Mouse (Mus musculus): ENCODE measurements around the gene Trpv3.
"Not testable (repeated sequence)": the region's sequence is repeated elsewhere in the genome, so short reads cannot be mapped to it uniquely, and the experiment has no call there.

Trpv3 gene

GRCm38 (mm10) chr11:73315961-73316360, 48.8 kb downstream of the Trpv3 start:
- Histone ChIP-seq H3K4me3 (replicated peaks; ENCODE audit: low read length) (no peak overlapping the region), H3K4me1 (replicated peaks; ENCODE audit: low read depth, low read length) (peaks cover 34% of the 10 kb centered on the region), H3K36me3 (ENCODE audit: insufficient read depth, low read length) (peaks cover 4% of the 10 kb centered on the region; the same call in 1 of the 2 replicates), H3K27me3 (ENCODE audit: insufficient read depth, low read length) (no peaks in the 10 kb centered on the region), H3K9me3 (ENCODE audit: low read length) (peaks cover 3% of the 10 kb centered on the region; the same call in 1 of the 2 replicates)
- TF ChIP-seq CTCF (conservative IDR thresholded peaks at IDR 0.05; ENCODE audit: low read length) (no peak), POU5F1 (IDR thresholded peaks at IDR 0.05; ENCODE audit: borderline replicate concordance, low read length) (no peak), NANOG (IDR thresholded peaks at IDR 0.05; ENCODE audit: borderline replicate concordance, low read length) (no peak)

DNA sequence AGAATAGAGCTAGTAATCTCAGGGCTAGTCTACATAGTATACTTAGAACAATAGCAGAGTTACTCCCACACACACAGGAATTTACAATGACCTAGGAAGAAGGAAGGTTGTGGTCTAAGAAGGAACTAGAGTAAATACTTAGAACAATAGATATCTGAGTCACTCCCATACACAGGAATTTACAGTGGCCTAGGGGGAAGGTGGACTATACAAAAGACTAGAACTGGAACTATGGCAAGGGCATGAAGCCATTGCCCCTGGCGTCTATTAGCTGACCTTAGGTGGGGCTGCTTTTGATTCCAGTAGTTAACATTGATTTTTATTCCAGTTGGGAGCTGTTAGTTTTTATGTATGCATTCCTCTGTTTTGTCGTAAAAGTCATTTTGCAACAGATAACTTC, 51.4 kb downstream of the Trpv3 start:
- peak; percentile 61; the same call in 1 of the 2 replicates for TF ChIP-seq NANOG (IDR thresholded peaks at IDR 0.05; ENCODE audit: borderline replicate concordance, low read length)
- H3K4me1 ChIP-seq (replicated peaks; ENCODE audit: low read depth, low read length) = peaks cover 34% of the 10 kb centered on the region
- not testable (repeated sequence) for H3K27me3 ChIP-seq (ENCODE audit: insufficient read depth, low read length); H3K4me3 ChIP-seq (replicated peaks; ENCODE audit: low read length); H3K36me3 ChIP-seq (ENCODE audit: insufficient read depth, low read length); H3K9me3 ChIP-seq (ENCODE audit: low read length)

GRCm38 (mm10) chr11:73321064-73321463, 53.9 kb downstream of the Trpv3 start:
- H3K36me3 ChIP-seq (ENCODE audit: insufficient read depth, low read length); H3K4me3 ChIP-seq (replicated peaks; ENCODE audit: low read length); H3K27me3 ChIP-seq (ENCODE audit: insufficient read depth, low read length); H3K9me3 ChIP-seq (ENCODE audit: low read length): not testable (repeated sequence)
- peaks cover 41% of the 10 kb centered on the region for H3K4me1 ChIP-seq (replicated peaks; ENCODE audit: low read depth, low read length)

GRCm38 (mm10) chr11:73323906-73324830, 57.0 kb downstream of the Trpv3 start:
- Histone ChIP-seq H3K9me3 (ENCODE audit: low read length) (peaks cover 13% of the 10 kb centered on the region), H3K4me1 (replicated peaks; ENCODE audit: low read depth, low read length) (peaks cover 23% of the 10 kb centered on the region), H3K36me3 (ENCODE audit: insufficient read depth, low read length) (peaks cover 4% of the 10 kb centered on the region; the same call in 1 of the 2 replicates), H3K27me3 (ENCODE audit: insufficient read depth, low read length) (peaks cover 11% of the 10 kb centered on the region), H3K4me3 (replicated peaks; ENCODE audit: low read length) (no peak overlapping the region)
- TF ChIP-seq NANOG (IDR thresholded peaks at IDR 0.05; ENCODE audit: borderline replicate concordance, low read length) (no peak), POU5F1 (IDR thresholded peaks at IDR 0.05; ENCODE audit: borderline replicate concordance, low read length) (no peak), CTCF (conservative IDR thresholded peaks at IDR 0.05; ENCODE audit: low read length) (no peak)

- Histone ChIP-seq H3K36me3 (ENCODE audit: insufficient read depth, low read length) (no peaks in the 10 kb centered on the region), H3K4me1 (replicated peaks; ENCODE audit: low read depth, low read length) (peaks cover 18% of the 10 kb centered on the region)
- TF ChIP-seq CTCF (conservative IDR thresholded peaks at IDR 0.05; ENCODE audit: low read length) = no peak
- no peak for TF ChIP-seq POU5F1 (IDR thresholded peaks at IDR 0.05; ENCODE audit: borderline replicate concordance, low read length)
- TF ChIP-seq NANOG (IDR thresholded peaks at IDR 0.05; ENCODE audit: borderline replicate concordance, low read length) = no peak
Observed at GRCm38 (mm10) chr11:73326485-73326886, 59.3 kb downstream of the Trpv3 start.

DNA sequence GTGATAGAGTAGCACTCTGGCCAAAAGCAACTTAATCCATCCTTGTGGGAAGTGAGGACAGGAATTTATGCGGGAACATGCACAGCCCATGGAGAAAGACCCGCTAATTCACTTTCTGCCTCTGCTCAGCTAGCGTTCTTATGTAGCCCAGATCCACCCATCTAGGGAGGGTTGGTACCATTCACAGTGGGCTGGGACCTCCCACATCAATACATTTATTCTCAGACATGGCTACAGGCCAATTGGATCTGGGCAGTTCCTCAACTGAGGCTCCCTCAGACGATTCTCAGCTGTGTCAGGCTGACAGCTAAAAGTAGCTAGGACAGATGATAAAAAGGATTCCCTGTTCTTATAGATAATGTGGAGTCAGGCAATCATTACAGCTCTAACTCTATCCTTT, 60.2 kb downstream of the Trpv3 start:
- H3K4me3 ChIP-seq (replicated peaks; ENCODE audit: low read length) = no peak overlapping the region
- H3K27me3 ChIP-seq (ENCODE audit: insufficient read depth, low read length) = peaks cover 24% of the 10 kb centered on the region
- TF ChIP-seq POU5F1 (IDR thresholded peaks at IDR 0.05; ENCODE audit: borderline replicate concordance, low read length) (no peak), CTCF (conservative IDR thresholded peaks at IDR 0.05; ENCODE audit: low read length) (no peak), NANOG (IDR thresholded peaks at IDR 0.05; ENCODE audit: borderline replicate concordance, low read length) (no peak)
- H3K36me3 ChIP-seq (ENCODE audit: insufficient read depth, low read length) = no peaks in the 10 kb centered on the region
- peaks cover 13% of the 10 kb centered on the region; the same call in 1 of the 2 replicates for H3K9me3 ChIP-seq (ENCODE audit: low read length)
- H3K4me1 ChIP-seq (replicated peaks; ENCODE audit: low read depth, low read length) = peaks cover 18% of the 10 kb centered on the region

More at GRCm38 (mm10) chr11:73326485-73326886, 59.3 kb downstream of the Trpv3 start:
- Histone ChIP-seq H3K4me3 (replicated peaks; ENCODE audit: low read length) (no peak overlapping the region), H3K9me3 (ENCODE audit: low read length) (peaks cover 15% of the 10 kb centered on the region), H3K27me3 (ENCODE audit: insufficient read depth, low read length) (peaks cover 24% of the 10 kb centered on the region)

DNA sequence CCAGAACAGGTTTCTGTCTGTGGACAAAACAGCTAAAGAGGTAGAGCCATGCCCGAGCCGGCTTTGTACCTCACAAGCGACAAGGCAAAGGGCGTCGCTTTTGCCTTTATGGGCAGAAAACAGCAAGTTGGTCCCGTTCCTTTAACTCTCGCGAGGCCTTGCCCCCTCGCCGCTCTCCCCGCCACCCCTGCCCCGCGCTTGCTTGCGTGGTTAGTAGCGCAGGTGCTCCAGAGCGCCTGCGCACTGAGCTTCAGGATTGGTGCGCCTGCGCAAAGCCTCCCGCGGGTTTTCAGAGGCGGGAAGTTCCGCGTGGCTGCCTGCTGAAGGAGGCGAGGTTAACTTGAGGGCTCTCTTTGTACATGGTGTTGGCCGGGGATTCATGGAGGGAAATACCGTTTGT, 62.3 kb downstream of the Trpv3 start, which contains the start of the genes Aspa, Gm49340 and Spata22:
TSS of gene Aspa (minus strand) at position 155 of the 400 bp plus-strand sequence.
TSS of gene Gm49340 (plus strand) at position 300 of the 400 bp plus-strand sequence.
TSS of gene Spata22 (plus strand) at position 300 of the 400 bp plus-strand sequence.
- H3K9me3 ChIP-seq (ENCODE audit: low read length) = peaks cover 13% of the 10 kb centered on the region; the same call in 1 of the 2 replicates
- 0 out of 2 replicates have a peak within 1 kb of the TSS, but pooled peaks have one; percentile 7 for H3K4me3 ChIP-seq (replicated peaks; ENCODE audit: low read length)
- TF ChIP-seq CTCF (conservative IDR thresholded peaks at IDR 0.05; ENCODE audit: low read length) (no peak), POU5F1 (IDR thresholded peaks at IDR 0.05; ENCODE audit: borderline replicate concordance, low read length) (no peak), NANOG (IDR thresholded peaks at IDR 0.05; ENCODE audit: borderline replicate concordance, low read length) (no peak)
- peaks cover 24% of the 10 kb centered on the region for H3K27me3 ChIP-seq (ENCODE audit: insufficient read depth, low read length)
- peaks cover 11% of the 10 kb centered on the region for H3K4me1 ChIP-seq (replicated peaks; ENCODE audit: low read depth, low read length)
- H3K36me3 ChIP-seq (ENCODE audit: insufficient read depth, low read length) = no peaks in the 10 kb centered on the region

DNA sequence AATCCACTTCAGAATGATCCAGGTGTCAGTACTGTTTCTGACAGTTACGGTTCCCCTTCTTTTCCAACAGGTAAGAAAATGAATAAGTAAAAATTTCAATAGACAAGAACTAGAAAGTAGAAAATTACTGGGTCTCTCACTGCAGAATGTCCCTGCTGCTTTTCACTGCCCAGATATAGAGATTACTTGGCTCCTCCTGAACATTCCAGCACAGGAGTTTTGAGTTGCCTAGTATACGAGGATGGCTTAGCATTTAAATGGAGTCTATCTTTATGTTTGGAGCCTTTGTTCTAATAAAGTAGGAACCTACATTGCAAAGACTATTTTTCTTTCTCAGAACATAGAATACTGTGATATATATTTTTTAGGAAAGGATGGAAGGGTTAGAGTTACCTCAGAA, 66.2 kb downstream of the Trpv3 start:
- peaks cover 13% of the 10 kb centered on the region; the same call in 1 of the 2 replicates for H3K9me3 ChIP-seq (ENCODE audit: low read length)
- TF ChIP-seq CTCF (conservative IDR thresholded peaks at IDR 0.05; ENCODE audit: low read length) (no peak), POU5F1 (IDR thresholded peaks at IDR 0.05; ENCODE audit: borderline replicate concordance, low read length) (no peak), NANOG (IDR thresholded peaks at IDR 0.05; ENCODE audit: borderline replicate concordance, low read length) (no peak)
- peaks cover 18% of the 10 kb centered on the region for H3K27me3 ChIP-seq (ENCODE audit: insufficient read depth, low read length)
- H3K36me3 ChIP-seq (ENCODE audit: insufficient read depth, low read length) = no peaks in the 10 kb centered on the region
- H3K4me1 ChIP-seq (replicated peaks; ENCODE audit: low read depth, low read length) = peaks cover 9% of the 10 kb centered on the region
- no peak overlapping the region for H3K4me3 ChIP-seq (replicated peaks; ENCODE audit: low read length)

Measured in E14TG2a.4 (cell line).